ENCODE assay signal across 35 mouse cellular contexts in genomic region chr10:24107747-24108146, GRCm38 (mm10). TPM values are rescaled to one million over a fixed set of nuclear protein-coding genes. Genes with fewer than 3 reads are reported as not detected.
DNase-seq lines count a peak whose midpoint lies in the region; ATAC-seq and TF ChIP-seq lines count a peak whose summit lies in the region.
"Had no signal": no experiment of that assay in that cellular context is flagged by ENCODE, and none has a peak within 500 bp of the region (broad histone marks: within the 10 kb centered on the region; RNA-seq: fewer than 3 reads in every experiment).

No protein-coding gene starts in this region.

- H3K9ac ChIP-seq in MEL (ENCODE audit: control insufficient read depth, low read depth, low read length, poor library complexity, severe bottlenecking), result no peak overlapping the region
- H3K9ac ChIP-seq: embryonic facial prominence, embryonic 13.5 days; forebrain, embryonic 12.5 days; forebrain, embryonic 15.5 days; hindbrain, embryonic 14.5 days had no signal

- no peak for TF ChIP-seq POLR2A in MEL (IDR thresholded peaks at IDR 0.05; ENCODE audit: control insufficient read depth in 1 of 2, insufficient read depth in 1 of 2, low read depth in 1 of 2, low read length in 2 of 2, poor library complexity in 1 of 2)
- TF ChIP-seq POLR2A in small intestine, adult 2 months (IDR thresholded peaks at IDR 0.05; ENCODE audit: low read depth, low read length), result no peak

- WGBS in small intestine, adult 2 months, result 24% methylated on average over 5 of the region's 5 CpGs

- peak; percentile 37 for DNase-seq in A20 (ENCODE audit: low read depth, low spot score)
- peak; percentile 47 for DNase-seq in MEL (ENCODE audit: low read depth, low spot score)
- no peak for DNase-seq in kidney, postnatal 36 days
- no peak for DNase-seq in gastrocnemius, adult 18-20 months (ENCODE audit: low spot score)
- DNase-seq in neural tube, embryonic 10.5 days (ENCODE audit: extremely low spot score, low spot score), result no peak
- DNase-seq: adrenal gland, postnatal 10 days; adrenal gland, postnatal 36 days; B cell, adult 2 months; cerebellum, adult 11 months; cerebellum, adult 2 months; cerebellum, adult 9-11 months; cerebellum, postnatal 25 days; gastrocnemius, postnatal 10 days; gastrocnemius, postnatal 36 days; heart, adult 11 months; kidney, adult 11 months had no signal

- H3K36me3 ChIP-seq in MEL (ENCODE audit: control insufficient read depth in 1 of 2, insufficient read depth in 2 of 2, low read length in 2 of 2), result no peaks in the 10 kb centered on the region
- H3K36me3 ChIP-seq in small intestine, adult 2 months (ENCODE audit: control insufficient read depth, insufficient read depth, low read length), result no peaks in the 10 kb centered on the region
- H3K36me3 ChIP-seq: embryonic facial prominence, embryonic 10.5 days; embryonic facial prominence, embryonic 13.5 days; forebrain, embryonic 12.5 days; forebrain, embryonic 15.5 days; hindbrain, embryonic 10.5 days had no signal

- no peak for TF ChIP-seq RAD21 in MEL (IDR thresholded peaks at IDR 0.05; ENCODE audit: low read depth, low read length)

- no peak for TF ChIP-seq EP300 in MEL (IDR thresholded peaks at IDR 0.05; ENCODE audit: low read depth in 1 of 2, low read length in 2 of 2)

- no peaks in the 10 kb centered on the region; a peak in 1 of 4 replicates for H3K4me1 ChIP-seq in MEL (ENCODE audit: control insufficient read depth in 1 of 2, insufficient read depth in 2 of 2, low read length in 2 of 2)
- peaks cover 22% of the 10 kb centered on the region for H3K4me1 ChIP-seq in small intestine, adult 2 months (ENCODE audit: control insufficient read depth, insufficient read depth, insufficient read length, low read length)
- H3K4me1 ChIP-seq: embryonic facial prominence, embryonic 13.5 days; forebrain, embryonic 12.5 days; forebrain, embryonic 15.5 days; hindbrain, embryonic 10.5 days had no signal

- H3K9me3 ChIP-seq in MEL (replicated peaks; ENCODE audit: insufficient read depth, low read length), result no peaks in the 10 kb centered on the region
- H3K9me3 ChIP-seq: embryonic facial prominence, embryonic 10.5 days; embryonic facial prominence, embryonic 13.5 days; forebrain, embryonic 12.5 days; forebrain, embryonic 15.5 days; hindbrain, embryonic 10.5 days had no signal

- H3K4me3 ChIP-seq in MEL (ENCODE audit: control insufficient read depth in 1 of 2, insufficient read depth in 1 of 2, low read depth in 2 of 2, low read length in 2 of 2), result no peak overlapping the region
- no peak overlapping the region for H3K4me3 ChIP-seq in small intestine, adult 2 months (ENCODE audit: low read depth, low read length)
- H3K4me3 ChIP-seq: embryonic facial prominence, embryonic 10.5 days; embryonic facial prominence, embryonic 13.5 days; erythroblast, embryonic 14.5 days; forebrain, embryonic 12.5 days; forebrain, embryonic 15.5 days; hindbrain, embryonic 10.5 days had no signal

- H3K27me3 ChIP-seq in MEL (ENCODE audit: control insufficient read depth in 1 of 2, insufficient read depth in 2 of 2, low read length in 2 of 2), result peaks cover 2% of the 10 kb centered on the region in 2 experiments
- no peaks in the 10 kb centered on the region for H3K27me3 ChIP-seq in small intestine, adult 2 months (ENCODE audit: control insufficient read depth, insufficient read depth, low read length)
- H3K27me3 ChIP-seq: embryonic facial prominence, embryonic 13.5 days; forebrain, embryonic 12.5 days; forebrain, embryonic 15.5 days had no signal

- no peak overlapping the region for H3K27ac ChIP-seq in MEL (ENCODE audit: control insufficient read depth, low read depth, low read length)
- H3K27ac ChIP-seq in small intestine, adult 2 months (ENCODE audit: insufficient read depth, low read depth, low read length), result peak overlapping the region; percentile 82
- H3K27ac ChIP-seq: embryonic facial prominence, embryonic 10.5 days; embryonic facial prominence, embryonic 13.5 days; forebrain, embryonic 12.5 days; forebrain, embryonic 15.5 days; hindbrain, embryonic 10.5 days; hindbrain, embryonic 14.5 days; hindbrain, postnatal 0 days had no signal

- H3K79me2 ChIP-seq in MEL (ENCODE audit: control insufficient read depth, insufficient read depth, low read length, poor library complexity), result no peaks in the 10 kb centered on the region

- ATAC-seq in granulocyte monocyte progenitor cell, adult 5-6 weeks (replicated peaks; ENCODE audit: poor library complexity, severe bottlenecking), result 0 out of 2 replicates have a peak, but pooled peaks have one; percentile 24
- ATAC-seq: forebrain, embryonic 15.5 days; hindbrain, postnatal 0 days; inflammation-experienced regulatory T-cells, adult 6 months; Patski had no signal

- no peak for TF ChIP-seq CTCF in MEL (IDR thresholded peaks at IDR 0.05 in 2 of 3, conservative IDR thresholded peaks at IDR 0.05 in 1 of 3; ENCODE audit: control insufficient read depth in 1 of 3, insufficient read depth in 1 of 3, low read depth in 2 of 3, low read length in 3 of 3, poor library complexity in 1 of 3, severe bottlenecking in 1 of 3)
- no peak for TF ChIP-seq CTCF in small intestine, adult 2 months (IDR thresholded peaks at IDR 0.05; ENCODE audit: extremely low read depth, insufficient read length, insufficient replicate concordance, low read depth, low read length)

TF ChIP-seq in MEL, 35 proteins besides CTCF, POLR2A, EP300 and RAD21:
- no peak for TF ChIP-seq TAL1 (IDR thresholded peaks at IDR 0.05; ENCODE audit: low read length)
- no peak for TF ChIP-seq MAZ (IDR thresholded peaks at IDR 0.05; ENCODE audit: low read depth, low read length)
- TF ChIP-seq CHD1 (IDR thresholded peaks at IDR 0.05; ENCODE audit: low read depth, low read length), result no peak
- peak; percentile 52; the same call in 1 of the 2 replicates for TF ChIP-seq MYC (IDR thresholded peaks at IDR 0.05; ENCODE audit: low read depth, low read length)
- no peak for TF ChIP-seq HCFC1 (IDR thresholded peaks at IDR 0.05; ENCODE audit: low read depth, low read length)
- no peak for TF ChIP-seq KAT2A (conservative IDR thresholded peaks at IDR 0.05; ENCODE audit: low read depth, low read length)
- TF ChIP-seq MXI1 (IDR thresholded peaks at IDR 0.05; ENCODE audit: low read depth, low read length), result no peak
- TF ChIP-seq GABPA (IDR thresholded peaks at IDR 0.05; ENCODE audit: low read depth, low read length), result no peak
- TF ChIP-seq ZKSCAN1 (IDR thresholded peaks at IDR 0.05; ENCODE audit: low read depth, low read length), result no peak
- TF ChIP-seq MAX (IDR thresholded peaks at IDR 0.05; ENCODE audit: low read length), result peak; percentile 11; the same call in 1 of the 2 replicates
- TF ChIP-seq ZMIZ1 (IDR thresholded peaks at IDR 0.05; ENCODE audit: low read depth, low read length), result no peak
- TF ChIP-seq BHLHE40 (IDR thresholded peaks at IDR 0.05; ENCODE audit: borderline replicate concordance, low read depth, low read length), result peak; percentile 54; the same call in 1 of the 2 replicates
- no peak for TF ChIP-seq POLR2AphosphoS5 (IDR thresholded peaks at IDR 0.05; ENCODE audit: borderline replicate concordance, low read depth, low read length)

RNA-seq across cellular contexts. Expression of gene Taar9, which starts 1.6 kb away (rescaled TPM):
- not detected in 2 replicates for total RNA-seq in MEL (2012; rRNA removed)
- not detected for polyA plus RNA-seq in MEL (2012; ENCODE audit: insufficient read depth in 1 of 2, insufficient read length in 2 of 2, low read depth in 1 of 2, low replicate concordance in 2 of 2, missing spikeins in 1 of 2)
- total RNA-seq in granulocyte monocyte progenitor cell, adult 5-6 weeks (2014; fragmentation: Nextera tagmentation), result not detected in 2 replicates
- not detected in 2 replicates for total RNA-seq in granulocyte monocyte progenitor cell, adult 5-6 weeks (2017)
- polyA plus RNA-seq in small intestine, adult 2 months (2012; rRNA removed), result not detected in 2 replicates
- not detected for total RNA-seq in gastrocnemius, adult 18-20 months (2021)
- total RNA-seq: adrenal gland, adult 18-20 months; adrenal gland, postnatal 10 days; adrenal gland, postnatal 36 days; gastrocnemius, postnatal 10 days; gastrocnemius, postnatal 36 days; heart, adult 8-10 months; heart, postnatal 25 days; hindbrain, postnatal 0 days had no signal
- polyA plus RNA-seq: cerebellum, adult 2 months; cortical plate, adult 2 months; embryonic facial prominence, embryonic 10.5 days; embryonic facial prominence, embryonic 13.5 days; erythroblast, embryonic 14.5 days; forebrain, embryonic 12.5 days; forebrain, embryonic 15.5 days; heart, embryonic 11.5 days; heart, embryonic 14.5 days; heart, postnatal 0 days; hindbrain, embryonic 10.5 days; hindbrain, embryonic 14.5 days; hindbrain, postnatal 0 days; inflammation-experienced regulatory T-cells, adult 6 months; Patski had no signal

RNA-seq across cellular contexts. Expression of gene Taar8c, which starts 6.0 kb away (rescaled TPM):
- total RNA-seq in MEL (2012; rRNA removed), result not detected in 2 replicates
- polyA plus RNA-seq in MEL (2012; ENCODE audit: insufficient read depth in 1 of 2, insufficient read length in 2 of 2, low read depth in 1 of 2, low replicate concordance in 2 of 2, missing spikeins in 1 of 2), result not detected
- total RNA-seq in granulocyte monocyte progenitor cell, adult 5-6 weeks (2014; fragmentation: Nextera tagmentation), result not detected in 2 replicates
- not detected in 2 replicates for total RNA-seq in granulocyte monocyte progenitor cell, adult 5-6 weeks (2017)
- polyA plus RNA-seq in small intestine, adult 2 months (2012; rRNA removed), result 0.13 TPM in 1 of 2 replicates, not detected in the other
- total RNA-seq in gastrocnemius, adult 18-20 months (2021), result not detected
- total RNA-seq: adrenal gland, adult 18-20 months; adrenal gland, postnatal 10 days; adrenal gland, postnatal 36 days; gastrocnemius, postnatal 10 days; gastrocnemius, postnatal 36 days; heart, adult 8-10 months; heart, postnatal 25 days; hindbrain, postnatal 0 days had no signal
- polyA plus RNA-seq: cerebellum, adult 2 months; cortical plate, adult 2 months; embryonic facial prominence, embryonic 10.5 days; embryonic facial prominence, embryonic 13.5 days; erythroblast, embryonic 14.5 days; forebrain, embryonic 12.5 days; forebrain, embryonic 15.5 days; heart, embryonic 11.5 days; heart, embryonic 14.5 days; heart, postnatal 0 days; hindbrain, embryonic 10.5 days; hindbrain, embryonic 14.5 days; hindbrain, postnatal 0 days; inflammation-experienced regulatory T-cells, adult 6 months; Patski had no signal

RNA-seq across cellular contexts. Expression of gene Taar8b, which starts 15.7 kb away (rescaled TPM):
- not detected in 2 replicates for total RNA-seq in MEL (2012; rRNA removed)
- polyA plus RNA-seq in MEL (2012; ENCODE audit: insufficient read depth in 1 of 2, insufficient read length in 2 of 2, low read depth in 1 of 2, low replicate concordance in 2 of 2, missing spikeins in 1 of 2), result not detected
- total RNA-seq in granulocyte monocyte progenitor cell, adult 5-6 weeks (2014; fragmentation: Nextera tagmentation), result not detected in 2 replicates
- not detected in 2 replicates for total RNA-seq in granulocyte monocyte progenitor cell, adult 5-6 weeks (2017)
- 0.11 TPM in 1 of 2 replicates, not detected in the other for polyA plus RNA-seq in small intestine, adult 2 months (2012; rRNA removed)
- total RNA-seq in gastrocnemius, adult 18-20 months (2021), result not detected
- total RNA-seq: adrenal gland, adult 18-20 months; adrenal gland, postnatal 10 days; adrenal gland, postnatal 36 days; gastrocnemius, postnatal 10 days; gastrocnemius, postnatal 36 days; heart, adult 8-10 months; heart, postnatal 25 days; hindbrain, postnatal 0 days had no signal
- polyA plus RNA-seq: cerebellum, adult 2 months; cortical plate, adult 2 months; embryonic facial prominence, embryonic 10.5 days; embryonic facial prominence, embryonic 13.5 days; erythroblast, embryonic 14.5 days; forebrain, embryonic 12.5 days; forebrain, embryonic 15.5 days; heart, embryonic 11.5 days; heart, embryonic 14.5 days; heart, postnatal 0 days; hindbrain, embryonic 10.5 days; hindbrain, embryonic 14.5 days; hindbrain, postnatal 0 days; inflammation-experienced regulatory T-cells, adult 6 months; Patski had no signal

RNA-seq across cellular contexts. Expression of gene Taar8a, which starts 31.4 kb away (rescaled TPM):
- not detected in 2 replicates for total RNA-seq in MEL (2012; rRNA removed)
- polyA plus RNA-seq in MEL (2012; ENCODE audit: insufficient read depth in 1 of 2, insufficient read length in 2 of 2, low read depth in 1 of 2, low replicate concordance in 2 of 2, missing spikeins in 1 of 2), result not detected
- total RNA-seq in granulocyte monocyte progenitor cell, adult 5-6 weeks (2014; fragmentation: Nextera tagmentation), result not detected in 2 replicates
- not detected in 2 replicates for total RNA-seq in granulocyte monocyte progenitor cell, adult 5-6 weeks (2017)
- not detected in 2 replicates for polyA plus RNA-seq in small intestine, adult 2 months (2012; rRNA removed)
- total RNA-seq in gastrocnemius, adult 18-20 months (2021), result not detected
- total RNA-seq: adrenal gland, adult 18-20 months; adrenal gland, postnatal 10 days; adrenal gland, postnatal 36 days; gastrocnemius, postnatal 10 days; gastrocnemius, postnatal 36 days; heart, adult 8-10 months; heart, postnatal 25 days; hindbrain, postnatal 0 days had no signal
- polyA plus RNA-seq: cerebellum, adult 2 months; cortical plate, adult 2 months; embryonic facial prominence, embryonic 10.5 days; embryonic facial prominence, embryonic 13.5 days; erythroblast, embryonic 14.5 days; forebrain, embryonic 12.5 days; forebrain, embryonic 15.5 days; heart, embryonic 11.5 days; heart, embryonic 14.5 days; heart, postnatal 0 days; hindbrain, embryonic 10.5 days; hindbrain, embryonic 14.5 days; hindbrain, postnatal 0 days; inflammation-experienced regulatory T-cells, adult 6 months; Patski had no signal

RNA-seq across cellular contexts. Expression of gene Stx7, which starts 41.4 kb away (rescaled TPM):
- total RNA-seq in MEL (2012; rRNA removed), result 32.6 and 36.1 TPM in 2 replicates
- 10 to 100 TPM in 1 of 2 experiments, not detected in 1; 37.7 TPM for polyA plus RNA-seq in MEL (2012; ENCODE audit: insufficient read depth in 1 of 2, insufficient read length in 2 of 2, low read depth in 1 of 2, low replicate concordance in 2 of 2, missing spikeins in 1 of 2)
- total RNA-seq in granulocyte monocyte progenitor cell, adult 5-6 weeks (2014; fragmentation: Nextera tagmentation), result 47.3 and 48.3 TPM in 2 replicates
- total RNA-seq in granulocyte monocyte progenitor cell, adult 5-6 weeks (2017), result 60.2 and 67.6 TPM in 2 replicates
- 41.2 and 59.9 TPM in 2 replicates for polyA plus RNA-seq in small intestine, adult 2 months (2012; rRNA removed)
- total RNA-seq in gastrocnemius, adult 18-20 months (2021), result 10 to 100 TPM; 21.6 to 25.9 TPM

Comparison
In these comparisons a context has a peak if more than half of its experiments do, and no peak if none do; other contexts are left out.
1. DNase-seq: peak in A20 (single experiment) and MEL (single experiment); none in kidney, postnatal 36 days (0 of 2), gastrocnemius, adult 18-20 months (single experiment) and neural tube, embryonic 10.5 days (single experiment).